Comparison of ENCODE assay signal across 23 mouse cellular contexts in genomic region chr9:97501416-97501815, GRCm38 (mm10).
DNase-seq lines count a peak whose midpoint lies in the region; ATAC-seq and TF ChIP-seq lines count a peak whose summit lies in the region.
"Had no signal": no experiment of that assay in that cellular context is flagged by ENCODE, and none has a peak within 500 bp of the region (broad histone marks: within the 10 kb centered on the region; RNA-seq: fewer than 3 reads in every experiment).

No protein-coding gene starts in this region.

- H3K36me3 ChIP-seq in midbrain, embryonic 11.5 days (ENCODE audit: control insufficient read depth, insufficient read depth, low read length) = no peaks in the 10 kb centered on the region
- no peaks in the 10 kb centered on the region for H3K36me3 ChIP-seq in midbrain, embryonic 10.5 days
- H3K36me3 ChIP-seq: embryonic facial prominence, embryonic 13.5 days; embryonic facial prominence, embryonic 15.5 days; forebrain, embryonic 10.5 days; forebrain, embryonic 12.5 days had no signal

- ATAC-seq in midbrain, embryonic 11.5 days (ENCODE audit: low FRiP score) = no peak
- ATAC-seq: forebrain, embryonic 14.5 days; forebrain, embryonic 16.5 days had no signal

- H3K4me3 ChIP-seq in midbrain, embryonic 11.5 days (ENCODE audit: low read depth, low read length) = no peak overlapping the region
- H3K4me3 ChIP-seq in midbrain, embryonic 10.5 days = no peak overlapping the region
- H3K4me3 ChIP-seq: embryonic facial prominence, embryonic 13.5 days; embryonic facial prominence, embryonic 15.5 days; erythroblast, embryonic 14.5 days; forebrain, embryonic 10.5 days; forebrain, embryonic 12.5 days had no signal

- 76% methylated on average over 4 of the region's 4 CpGs for WGBS in midbrain, embryonic 11.5 days
- 76% methylated on average over 4 of the region's 4 CpGs for WGBS in midbrain, embryonic 10.5 days

- H3K4me2 ChIP-seq in midbrain, embryonic 11.5 days = no peak overlapping the region
- H3K4me2 ChIP-seq: embryonic facial prominence, embryonic 13.5 days; embryonic facial prominence, embryonic 15.5 days; forebrain, embryonic 12.5 days had no signal

- no peak overlapping the region for H3K27ac ChIP-seq in midbrain, embryonic 11.5 days (ENCODE audit: low read depth, low read length)
- no peak overlapping the region for H3K27ac ChIP-seq in midbrain, embryonic 10.5 days (replicated peaks)
- H3K27ac ChIP-seq: embryonic facial prominence, embryonic 13.5 days; embryonic facial prominence, embryonic 15.5 days; forebrain, embryonic 10.5 days; forebrain, embryonic 12.5 days had no signal

- H3K4me1 ChIP-seq in midbrain, embryonic 11.5 days (ENCODE audit: control insufficient read depth, insufficient read depth, low read length) = no peaks in the 10 kb centered on the region
- no peaks in the 10 kb centered on the region for H3K4me1 ChIP-seq in midbrain, embryonic 10.5 days
- H3K4me1 ChIP-seq: embryonic facial prominence, embryonic 13.5 days; embryonic facial prominence, embryonic 15.5 days; forebrain, embryonic 10.5 days; forebrain, embryonic 12.5 days had no signal

- no peaks in the 10 kb centered on the region for H3K9me3 ChIP-seq in midbrain, embryonic 11.5 days (ENCODE audit: control insufficient read depth, low read length)
- no peaks in the 10 kb centered on the region for H3K9me3 ChIP-seq in midbrain, embryonic 10.5 days (replicated peaks)
- H3K9me3 ChIP-seq: embryonic facial prominence, embryonic 13.5 days; embryonic facial prominence, embryonic 15.5 days; forebrain, embryonic 10.5 days; forebrain, embryonic 12.5 days had no signal

- no peaks in the 10 kb centered on the region for H3K27me3 ChIP-seq in midbrain, embryonic 11.5 days (ENCODE audit: control insufficient read depth, insufficient read depth, low read length)
- H3K27me3 ChIP-seq in midbrain, embryonic 10.5 days (ENCODE audit: low read depth, poor library complexity, severe bottlenecking) = no peaks in the 10 kb centered on the region
- H3K27me3 ChIP-seq: embryonic facial prominence, embryonic 13.5 days; embryonic facial prominence, embryonic 15.5 days; forebrain, embryonic 12.5 days had no signal

- no peak overlapping the region for H3K9ac ChIP-seq in midbrain, embryonic 11.5 days (ENCODE audit: low read length)
- H3K9ac ChIP-seq: embryonic facial prominence, embryonic 13.5 days; embryonic facial prominence, embryonic 15.5 days; forebrain, embryonic 12.5 days had no signal

- no peak for TF ChIP-seq CTCF in brain, embryonic 14.5 days (IDR thresholded peaks at IDR 0.05; ENCODE audit: borderline replicate concordance, extremely low read depth, insufficient read depth, insufficient read length)

- peak; percentile 25 for DNase-seq in heart, adult 11 months
- no peak for DNase-seq in heart, adult 9 months (ENCODE audit: low spot score in 2 of 2)
- DNase-seq in midbrain, embryonic 11.5 days (ENCODE audit: low spot score, missing footprints) = peak; percentile 54
- DNase-seq in midbrain, embryonic 10.5 days (ENCODE audit: low spot score) = no peak
- peak; percentile 22 for DNase-seq in brain, embryonic 14.5 days (ENCODE audit: low read depth)
- no peak for DNase-seq in thymus, postnatal 0 days (ENCODE audit: low spot score)
- DNase-seq: adrenal gland, adult 2 months; adrenal gland, postnatal 10 days; adrenal gland, postnatal 25 days; cerebellum, adult 11 months; cerebellum, adult 18-20 months; cerebellum, adult 8-10 months; cerebellum, adult 9-11 months; cerebellum, postnatal 14 days; cerebellum, postnatal 36 days; embryo, embryonic 11 days had no signal

- TF ChIP-seq POLR2A in brain, embryonic 14.5 days (IDR thresholded peaks at IDR 0.05; ENCODE audit: borderline replicate concordance, extremely low read depth, insufficient read depth, insufficient read length, poor library complexity, severe bottlenecking) = no peak

Comparison
In these comparisons a context has a peak if more than half of its experiments do, and no peak if none do; other contexts are left out.
1. DNase-seq: peak in heart, adult 11 months (single experiment), midbrain, embryonic 11.5 days (single experiment) and brain, embryonic 14.5 days (single experiment); none in heart, adult 9 months (0 of 2), midbrain, embryonic 10.5 days (single experiment) and thymus, postnatal 0 days (single experiment).